Mouse (Mus musculus): Measurements from ENCODE around the gene Olfr418.
"Not testable (repeated sequence)": the region's sequence is repeated elsewhere in the genome, so short reads cannot be mapped to it uniquely, and the experiment has no call there.

Gene Olfr418

DNA sequence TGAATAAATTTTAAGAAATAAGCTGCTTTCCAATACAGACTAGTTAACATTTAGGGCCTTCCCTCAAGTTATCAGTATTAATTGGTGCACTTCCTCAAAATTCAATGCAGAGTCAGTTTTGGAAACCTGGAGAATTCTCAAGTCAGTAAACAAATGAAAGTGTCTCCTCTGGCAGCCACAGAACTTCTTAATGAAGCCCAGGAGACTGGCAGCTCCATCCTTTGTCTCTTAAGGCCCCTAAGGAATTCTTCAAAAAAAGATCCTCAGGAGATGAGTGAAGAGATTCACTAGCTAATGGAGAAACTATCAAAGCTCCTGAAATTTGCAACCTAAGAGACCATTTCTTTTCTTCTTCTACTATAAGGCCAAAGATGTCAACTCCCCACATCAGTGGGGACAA, at the start of gene Olfr418:
TSS of gene Olfr418 (plus strand) at position 301 of the 400 bp plus-strand sequence.
- no peak for DNase-seq

DNA sequence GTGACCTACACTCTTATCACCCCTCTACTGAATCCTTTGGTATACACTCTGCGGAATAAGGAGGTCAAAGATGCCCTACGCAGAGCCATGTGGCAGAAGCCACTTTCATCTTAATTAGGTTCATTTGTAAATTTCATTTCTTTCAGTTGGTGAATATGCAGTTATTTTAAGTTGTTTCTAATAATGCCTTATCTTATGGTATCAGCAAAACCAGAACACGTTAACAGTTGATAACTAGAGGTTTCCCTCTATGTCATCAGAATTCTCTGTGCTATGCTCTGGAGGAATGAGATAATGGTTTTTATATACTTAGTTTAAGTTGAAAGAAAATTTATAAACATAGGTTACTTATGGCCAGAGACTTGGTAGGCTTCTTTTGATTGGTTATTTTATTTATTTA, 49.3 kb upstream of the Olfr418 start:
- no peak for DNase-seq

DNA sequence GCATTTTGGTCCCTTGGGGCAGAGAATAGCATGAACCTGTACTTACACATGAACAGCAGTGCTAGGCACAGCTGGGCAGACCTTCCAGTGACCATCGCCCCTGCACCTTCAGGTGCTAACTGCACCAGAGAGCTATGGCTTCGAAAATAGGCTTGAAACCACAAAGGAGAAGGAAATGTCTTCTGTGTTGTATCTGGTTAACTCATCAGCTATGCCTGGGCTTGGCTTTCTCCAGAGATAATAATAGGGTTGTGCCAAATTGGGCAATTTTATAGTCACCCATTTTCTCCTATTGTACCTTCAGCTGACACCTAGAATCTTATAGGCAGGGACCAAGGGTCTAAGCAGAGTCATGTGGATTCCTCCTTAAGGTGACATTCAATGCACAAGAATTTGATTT, 38.7 kb upstream of the Olfr418 start, which contains the start of gene Fcer1a:
TSS of gene Fcer1a (minus strand) at position 134 of the 400 bp plus-strand sequence.
- no peak for DNase-seq

DNA sequence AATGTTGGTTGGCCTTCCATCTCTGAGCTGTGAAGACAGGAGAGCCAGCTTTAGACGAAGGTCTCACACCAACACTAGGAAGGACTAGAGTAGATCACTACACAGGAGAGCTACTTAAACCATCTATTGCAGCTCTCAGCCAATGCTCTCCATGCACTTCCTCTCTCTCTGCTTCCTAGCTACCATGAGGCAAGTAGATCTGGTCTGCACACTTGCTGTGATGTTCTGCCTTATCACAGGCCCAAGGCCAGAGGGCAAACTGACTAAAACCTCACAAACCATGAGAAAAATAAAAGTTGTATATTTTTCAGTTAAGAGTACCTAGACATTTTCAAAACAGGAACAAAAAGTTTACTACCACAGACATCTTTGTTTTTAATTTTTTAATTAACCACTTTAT, 28.8 kb upstream of the Olfr418 start:
- DNase-seq = not testable (repeated sequence)

DNA sequence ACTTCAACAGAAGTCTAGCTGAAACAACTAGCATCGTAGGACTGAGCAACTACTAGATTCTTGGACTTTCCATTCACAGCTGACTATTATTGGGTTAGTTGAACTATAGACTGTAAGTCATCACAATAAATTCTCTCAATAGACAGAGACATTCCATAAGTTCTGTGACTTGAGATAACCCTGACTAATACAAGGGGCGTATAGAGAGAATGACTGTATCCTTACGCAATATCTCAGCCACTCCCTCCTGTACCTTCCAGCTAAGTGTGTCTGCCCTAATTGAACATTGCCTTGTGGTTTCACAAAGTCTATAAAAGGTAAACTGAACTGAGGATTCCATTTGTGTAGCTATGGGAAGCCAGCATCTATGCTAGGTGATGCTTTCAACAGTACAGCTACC, 15.9 kb upstream of the Olfr418 start:
- DNase-seq = no peak

DNA sequence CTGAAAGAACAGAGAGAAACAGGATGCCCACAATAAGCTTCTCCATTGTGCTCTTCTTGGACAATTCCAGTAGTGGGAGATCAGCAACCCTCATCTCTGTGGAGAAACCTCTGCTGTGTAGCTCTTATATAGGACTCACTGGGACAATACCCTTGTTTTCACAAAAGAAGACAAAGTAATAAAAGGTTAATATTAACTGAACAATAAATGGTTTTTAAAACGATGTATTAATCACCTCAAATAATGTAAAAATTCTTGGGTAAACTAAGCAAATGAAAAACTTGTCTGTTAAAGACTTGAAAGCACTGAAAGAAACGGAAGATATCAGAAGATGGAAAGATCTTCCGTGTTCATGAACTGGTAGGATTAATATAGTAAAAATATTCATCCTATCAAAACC, 11.9 kb downstream of the Olfr418 start, which contains the start of gene Mptx2:
TSS of gene Mptx2 (minus strand) at position 101 of the 400 bp plus-strand sequence.
- DNase-seq = no peak

DNA sequence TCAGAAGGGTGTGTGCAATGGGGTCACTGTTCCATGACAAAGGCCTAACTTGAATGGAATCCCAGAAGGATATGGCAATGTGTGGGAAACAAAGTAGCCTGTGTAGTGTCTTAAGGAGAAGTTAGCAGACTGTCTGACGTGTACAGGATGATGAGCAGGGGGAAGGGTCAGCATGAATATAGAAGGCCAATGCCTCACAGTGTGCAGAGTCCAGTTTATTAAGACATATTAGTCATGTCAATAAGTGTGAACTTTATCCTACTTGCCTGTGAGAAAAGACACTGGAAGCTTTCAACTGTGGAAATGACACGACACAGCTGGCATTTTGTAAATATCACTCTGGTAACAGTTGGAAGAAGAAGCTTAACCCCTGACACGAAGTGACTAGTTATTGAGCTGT, 37.0 kb downstream of the Olfr418 start:
- not testable (repeated sequence) for DNase-seq

DNA sequence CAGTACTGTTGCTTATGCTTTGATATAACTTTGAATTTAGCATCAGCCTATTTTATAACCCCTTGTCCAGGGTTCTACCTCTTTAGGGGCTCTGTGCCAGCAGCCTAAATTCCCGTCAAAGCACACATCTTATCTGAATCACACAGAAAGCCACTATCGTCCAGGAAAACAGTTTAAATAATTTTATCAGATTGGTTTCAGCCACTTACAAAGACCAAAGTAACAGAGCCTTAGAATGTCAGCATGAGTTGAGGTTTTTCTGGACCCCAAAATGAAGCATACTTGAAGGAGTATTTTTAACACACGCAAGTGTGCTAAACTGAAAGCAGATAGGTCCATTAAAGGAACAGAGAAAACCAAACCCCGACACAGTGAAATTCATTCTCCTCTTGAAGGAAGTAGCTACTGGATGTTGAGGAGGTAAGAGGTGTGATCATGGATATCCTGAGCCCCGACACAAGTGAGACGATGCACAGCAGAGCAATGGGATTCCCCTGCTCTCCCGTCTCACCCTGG, 47.8 kb downstream of the Olfr418 start:
- not testable (repeated sequence) for DNase-seq

DNA sequence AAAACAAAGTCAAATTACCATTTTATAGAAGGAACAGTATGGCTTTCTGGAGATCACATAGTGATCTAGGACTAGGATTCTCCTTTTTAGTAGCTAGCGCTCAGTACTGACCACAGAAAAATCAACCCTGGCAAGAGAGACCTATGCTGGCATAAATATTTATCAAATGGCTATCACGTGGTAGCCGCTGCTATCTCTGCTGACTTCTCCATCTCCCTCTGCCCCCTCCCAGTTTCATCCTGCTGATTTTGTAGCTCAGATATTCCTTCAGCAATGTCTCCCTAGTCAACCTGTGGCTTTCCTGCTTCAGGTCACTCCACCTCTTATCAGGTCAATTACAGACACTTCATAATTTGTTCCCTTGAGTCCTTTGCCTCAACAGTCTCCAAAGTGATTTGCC, 49.9 kb downstream of the Olfr418 start:
- DNase-seq = no peak

DNA sequence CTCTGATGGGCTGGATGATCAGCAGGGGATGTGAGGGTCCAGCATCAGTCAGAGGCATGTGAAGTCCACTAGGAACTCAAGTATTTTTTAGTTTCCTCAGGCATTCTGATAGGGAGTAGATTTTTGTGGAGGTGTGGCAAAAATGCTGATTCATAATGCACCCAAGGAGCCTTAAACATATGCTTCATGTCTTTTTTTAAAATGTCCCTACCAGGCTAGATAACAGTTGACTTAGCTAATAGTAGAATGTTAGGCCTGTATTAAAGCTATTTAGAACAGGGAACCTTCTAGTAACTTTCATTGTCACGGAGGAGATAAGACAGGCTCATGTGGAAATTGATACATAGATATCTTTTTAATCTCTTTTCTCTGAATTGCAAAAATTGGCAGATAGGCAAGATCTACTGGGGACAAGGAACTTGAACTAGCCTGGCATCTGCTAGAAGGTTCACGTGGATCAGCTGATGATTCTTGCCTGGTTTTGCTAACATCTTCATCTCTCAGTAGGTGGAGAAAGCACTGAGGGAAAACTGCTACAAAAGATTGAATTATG, 52.2 kb downstream of the Olfr418 start:
- no peak for DNase-seq

DNA sequence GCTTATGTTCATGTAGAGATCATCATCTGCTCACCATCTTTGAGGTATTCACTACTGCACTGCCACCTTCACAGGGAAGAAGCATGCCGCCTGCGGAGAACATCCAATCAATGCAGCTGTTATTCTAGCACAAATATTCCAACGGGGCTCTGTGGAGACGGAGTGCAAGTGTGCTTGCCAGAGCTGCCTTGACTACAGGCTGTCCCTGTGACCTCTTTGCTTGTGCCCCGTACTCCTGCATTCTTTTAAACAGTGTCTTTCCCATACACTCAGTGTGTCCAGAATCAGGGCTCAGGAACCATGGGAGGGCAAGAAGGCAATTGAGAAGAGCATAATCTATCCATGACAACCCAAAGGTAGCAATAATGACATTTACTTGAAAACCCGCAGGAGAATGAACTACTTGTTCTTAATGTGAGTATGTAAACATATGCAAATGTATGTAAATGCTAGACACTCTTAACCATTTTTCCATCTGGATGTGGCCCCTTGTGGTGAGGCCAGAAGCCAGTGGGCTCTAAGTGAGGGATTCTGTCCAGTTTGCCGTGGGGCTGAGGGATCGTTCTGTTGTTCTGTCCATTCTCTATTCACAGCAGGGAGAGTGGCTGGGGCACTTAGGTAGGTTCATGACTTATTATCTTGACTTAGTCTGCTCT, 55.9 kb downstream of the Olfr418 start:
- no peak for DNase-seq

DNA sequence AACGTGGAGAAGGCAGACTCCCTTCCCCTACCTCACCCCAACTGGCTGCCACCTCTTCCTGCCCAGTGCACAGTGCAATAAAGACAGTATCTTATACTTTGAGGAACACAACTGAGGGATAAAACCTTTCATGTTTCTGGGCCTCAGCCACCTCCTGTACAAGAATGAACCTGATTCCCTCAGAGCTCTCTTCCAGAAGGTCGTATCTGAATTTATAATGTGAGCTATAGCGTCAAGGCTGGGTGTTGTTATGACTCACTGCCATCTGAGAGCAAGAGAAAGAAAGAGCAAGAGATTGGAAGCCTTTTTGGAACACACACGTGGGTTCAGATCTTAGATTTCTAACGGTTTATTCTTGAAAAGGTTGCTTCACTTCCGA, 56.4 kb downstream of the Olfr418 start:
- DNase-seq = no peak

Data from layer of hippocampus, adult 9-11 months (tissue).